18 mouse cellular contexts compared by ENCODE assay signal in the genomic region with DNA sequence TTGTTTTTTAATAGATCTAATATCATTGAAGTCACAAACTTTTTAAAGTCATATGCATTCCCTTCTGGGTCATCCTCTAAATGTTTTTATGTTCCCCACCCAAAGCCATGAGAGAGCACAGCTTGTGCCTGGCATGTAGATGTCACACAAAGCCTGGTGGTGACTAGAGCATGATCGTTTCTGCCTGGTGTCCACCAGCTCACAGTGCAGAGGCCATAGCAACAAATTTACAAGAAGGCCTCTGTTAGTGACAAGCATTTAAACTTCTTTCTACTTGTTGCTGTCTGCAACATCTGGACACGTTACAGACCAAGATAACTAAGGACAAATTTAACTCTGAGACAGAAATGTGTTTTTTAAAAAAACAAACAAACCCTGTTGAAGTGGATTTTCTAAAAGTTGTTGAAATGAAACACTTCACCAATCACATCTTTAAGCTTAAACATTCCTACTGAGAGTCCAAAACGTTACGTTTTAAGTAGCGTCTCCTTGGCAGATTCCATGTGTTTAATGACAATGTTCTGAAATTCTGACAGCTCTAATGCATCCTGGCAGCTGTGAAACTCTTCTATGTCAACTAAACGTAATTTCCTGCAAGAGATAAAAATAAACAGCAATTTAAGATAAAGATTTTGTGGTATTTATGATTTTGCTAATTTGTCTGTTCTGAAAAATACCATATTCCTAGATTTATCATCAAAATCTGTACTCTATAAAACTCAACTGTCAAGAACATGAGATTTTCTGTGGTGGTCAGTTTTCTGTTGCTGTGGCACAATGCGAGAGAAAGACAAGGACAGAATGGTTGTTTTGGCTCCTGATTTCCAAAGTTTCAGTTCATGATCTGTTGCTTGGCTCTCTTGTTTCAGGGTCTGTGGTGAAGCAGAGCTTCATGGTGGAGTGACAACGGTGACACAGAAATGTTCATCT.
DNase-seq lines count a peak whose midpoint lies in the region; ATAC-seq and TF ChIP-seq lines count a peak whose summit lies in the region.
"Had no signal": no experiment of that assay in that cellular context is flagged by ENCODE, and none has a peak within 500 bp of the region (broad histone marks: within the 10 kb centered on the region; RNA-seq: fewer than 3 reads in every experiment).

No protein-coding gene starts in this region.

- TF ChIP-seq POLR2A in kidney, adult 2 months (IDR thresholded peaks at IDR 0.05; ENCODE audit: low read depth, low read length), result no peak

- no peak for TF ChIP-seq CTCF in kidney, adult 2 months (conservative IDR thresholded peaks at IDR 0.05; ENCODE audit: insufficient read depth, insufficient read length, low read depth, low read length)

- WGBS in kidney, embryonic 14.5 days, result 58% methylated on average over 8 of the region's 8 CpGs
- 58% methylated on average over 8 of the region's 8 CpGs for WGBS in kidney, adult 2 months
- 22% methylated on average over 8 of the region's 8 CpGs for WGBS in lung, embryonic 16.5 days

- H3K4me3 ChIP-seq in kidney, embryonic 14.5 days (ENCODE audit: low read length), result no peak overlapping the region
- H3K4me3 ChIP-seq in kidney, adult 2 months (ENCODE audit: insufficient read depth, low read depth, low read length), result no peak overlapping the region
- no peak overlapping the region for H3K4me3 ChIP-seq in lung, embryonic 16.5 days (ENCODE audit: low read length)
- H3K4me3 ChIP-seq: embryonic facial prominence, embryonic 12.5 days; forebrain, embryonic 15.5 days; heart, embryonic 13.5 days had no signal

- H3K27me3 ChIP-seq in kidney, embryonic 14.5 days (ENCODE audit: control insufficient read depth, insufficient read depth, low read length), result no peaks in the 10 kb centered on the region
- no peaks in the 10 kb centered on the region for H3K27me3 ChIP-seq in kidney, adult 2 months (replicated peaks; ENCODE audit: control insufficient read depth, insufficient read depth, low read length)
- no peaks in the 10 kb centered on the region for H3K27me3 ChIP-seq in lung, embryonic 16.5 days (ENCODE audit: control insufficient read depth, insufficient read depth, low read depth, low read length)
- H3K27me3 ChIP-seq: CH12.LX; embryonic facial prominence, embryonic 12.5 days; forebrain, embryonic 15.5 days; heart, embryonic 13.5 days; Patski had no signal

- H3K36me3 ChIP-seq in kidney, embryonic 14.5 days (ENCODE audit: control insufficient read depth, insufficient read depth, low read length), result no peaks in the 10 kb centered on the region
- no peaks in the 10 kb centered on the region for H3K36me3 ChIP-seq in kidney, adult 2 months (ENCODE audit: control insufficient read depth, insufficient read depth, low read length)
- no peaks in the 10 kb centered on the region for H3K36me3 ChIP-seq in lung, embryonic 16.5 days (ENCODE audit: control insufficient read depth, insufficient read depth, low read length)
- H3K36me3 ChIP-seq: embryonic facial prominence, embryonic 12.5 days; forebrain, embryonic 15.5 days; heart, embryonic 13.5 days had no signal

- ATAC-seq in kidney, embryonic 14.5 days (ENCODE audit: low FRiP score, low TSS enrichment), result 0 out of 2 replicates have a peak, but pooled peaks have one; percentile 43
- peak; percentile 94 for ATAC-seq in lung, embryonic 16.5 days (ENCODE audit: low read depth)
- ATAC-seq: activated CD4-positive, CD25-positive, alpha-beta regulatory T cell, adult 4 months; forebrain, embryonic 15.5 days; Patski had no signal

- no peaks in the 10 kb centered on the region for H3K9me3 ChIP-seq in kidney, embryonic 14.5 days (ENCODE audit: control insufficient read depth, low read length)
- H3K9me3 ChIP-seq in lung, embryonic 16.5 days (ENCODE audit: control insufficient read depth, low read length), result no peaks in the 10 kb centered on the region
- H3K9me3 ChIP-seq: embryonic facial prominence, embryonic 12.5 days; forebrain, embryonic 15.5 days; heart, embryonic 13.5 days had no signal

- no peak overlapping the region for H3K27ac ChIP-seq in kidney, embryonic 14.5 days (ENCODE audit: low read depth, low read length)
- H3K27ac ChIP-seq in kidney, adult 2 months (ENCODE audit: insufficient read depth, low read depth, low read length), result no peak overlapping the region
- peak overlapping the region; percentile 52 for H3K27ac ChIP-seq in lung, embryonic 16.5 days (ENCODE audit: low read length)
- H3K27ac ChIP-seq: embryonic facial prominence, embryonic 12.5 days; forebrain, embryonic 15.5 days; heart, embryonic 13.5 days had no signal

- H3K9ac ChIP-seq in kidney, embryonic 14.5 days (ENCODE audit: low read depth, low read length), result no peak overlapping the region
- no peak overlapping the region for H3K9ac ChIP-seq in lung, embryonic 16.5 days (ENCODE audit: low read length)
- H3K9ac ChIP-seq: embryonic facial prominence, embryonic 12.5 days; forebrain, embryonic 15.5 days; heart, embryonic 13.5 days had no signal

- no peak overlapping the region for H3K4me2 ChIP-seq in kidney, embryonic 14.5 days (replicated peaks; ENCODE audit: low read depth, low read length)
- no peak overlapping the region for H3K4me2 ChIP-seq in lung, embryonic 16.5 days (ENCODE audit: low read depth, low read length)
- H3K4me2 ChIP-seq: embryonic facial prominence, embryonic 12.5 days; forebrain, embryonic 15.5 days; heart, embryonic 13.5 days had no signal

- no peaks in the 10 kb centered on the region for H3K4me1 ChIP-seq in kidney, embryonic 14.5 days (ENCODE audit: control insufficient read depth, insufficient read depth, low read length)
- no peaks in the 10 kb centered on the region for H3K4me1 ChIP-seq in kidney, adult 2 months (ENCODE audit: control insufficient read depth, insufficient read depth, low read length)
- no peaks in the 10 kb centered on the region for H3K4me1 ChIP-seq in lung, embryonic 16.5 days (replicated peaks; ENCODE audit: control insufficient read depth, insufficient read depth, low read length)
- H3K4me1 ChIP-seq: embryonic facial prominence, embryonic 12.5 days; forebrain, embryonic 15.5 days; heart, embryonic 13.5 days had no signal

- no peak for DNase-seq in kidney, adult 2 months
- DNase-seq in kidney, postnatal 10 days, result peak; percentile 8
- no peak for DNase-seq in kidney, postnatal 25 days
- no peak for DNase-seq in lung, postnatal 36 days
- DNase-seq: adrenal gland, postnatal 14 days; cerebellum, adult 11-12 months; cerebellum, adult 9-10 months; cerebellum, postnatal 25 days; gastrocnemius, postnatal 36 days; heart, adult 11 months had no signal
